Mouse (Mus musculus) induced T-regulatory cell, adult 2 months (primary cell): ENCODE measurements around the gene Mdfi.

Experiments
- DNase-seq: peaks from one replicate; pipeline ENCODE4 v3.0.0-alpha.2; 2012; ENCODE audit warnings: low read depth

Gene Mdfi

DNA sequence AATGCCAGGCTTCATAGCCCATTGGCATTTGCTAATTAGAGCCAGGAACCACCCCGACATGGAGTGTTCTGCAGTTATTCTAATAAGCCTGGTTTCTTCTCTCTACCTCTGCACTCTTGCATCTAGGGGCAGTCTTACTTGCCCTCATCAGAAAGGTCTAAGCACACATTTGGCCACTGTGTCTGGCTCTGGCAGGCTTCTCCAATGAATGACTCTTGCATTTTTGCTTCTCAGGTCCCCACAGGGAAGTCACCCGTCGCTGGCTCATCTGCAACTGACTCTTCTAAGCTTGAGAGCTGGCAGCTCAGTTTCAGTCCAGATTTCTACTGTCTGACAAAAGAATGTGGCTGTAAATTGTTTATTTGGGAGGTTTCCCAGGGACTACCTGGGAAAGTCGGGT lies 68.5 kb downstream of the Mdfi start:
- DNase-seq, result no peak
